Mouse (Mus musculus) c-Kit-positive CD71-positive TER-119-positive erythroid progenitor cells, embryonic 14.5 days (primary cell): ENCODE data around the gene Ttll8.

ENCODE experiments used
- DNase-seq: peaks from one replicate; pipeline ENCODE4 v3.0.0-alpha.2; 2013; ENCODE audit warnings: low spot score

The Ttll8 gene

DNA sequence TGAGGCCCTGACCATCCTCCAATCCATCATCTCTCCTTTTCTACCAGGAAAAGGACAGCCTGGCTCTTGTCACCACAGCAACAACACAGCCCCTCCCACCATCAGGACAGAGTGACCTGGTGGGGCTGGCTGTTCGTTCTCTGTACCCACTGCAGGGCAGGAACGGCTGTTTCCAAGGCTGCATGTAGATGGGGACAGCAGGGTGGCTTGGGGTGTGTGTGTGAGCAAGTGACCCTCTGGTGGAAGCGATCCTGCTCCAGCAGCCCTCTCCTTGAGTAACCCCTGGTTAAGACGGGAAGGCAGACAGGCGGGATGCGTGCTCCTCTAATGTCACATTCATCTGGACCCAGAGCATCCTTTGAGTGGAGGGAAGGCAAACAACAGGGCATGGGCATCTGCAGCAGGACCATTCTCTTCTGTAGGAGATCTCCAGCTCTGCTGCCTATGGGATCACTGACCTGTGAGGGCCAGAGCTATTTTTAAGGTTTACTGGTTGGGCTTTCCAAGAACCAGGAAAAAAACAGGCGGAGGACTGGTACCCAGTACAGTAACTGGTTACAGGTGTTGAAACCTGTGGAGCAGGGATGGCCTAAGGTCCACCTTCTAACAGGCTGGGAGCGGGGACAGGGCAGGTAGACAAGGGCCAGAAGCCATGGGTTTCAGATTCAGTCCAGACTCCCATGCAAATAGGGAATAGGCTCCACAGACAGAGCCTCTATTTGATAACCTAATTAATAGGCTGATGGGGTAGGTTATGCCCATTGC lies 94.8 kb downstream of the Ttll8 start:
- DNase-seq, result no peak

DNA sequence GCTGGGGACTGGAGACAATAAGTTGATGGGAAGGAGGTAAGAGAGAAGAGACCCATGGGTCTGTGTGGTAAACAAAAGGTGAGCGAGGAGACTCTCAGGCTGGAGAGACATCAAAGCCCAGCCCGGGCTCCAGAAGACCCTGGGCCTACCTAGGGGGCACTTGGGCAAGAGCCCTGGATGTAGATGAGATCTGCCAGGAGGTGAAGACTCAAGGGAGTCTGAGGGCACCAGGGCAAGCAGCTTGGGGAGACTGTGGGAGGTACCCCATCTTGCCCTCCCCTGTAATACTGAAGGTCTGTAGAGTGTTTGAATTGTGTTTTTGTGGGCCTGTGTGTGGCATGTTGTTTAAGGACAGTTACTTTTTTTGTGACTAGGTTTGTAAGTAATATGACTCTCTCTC lies 95.5 kb downstream of the Ttll8 start:
- DNase-seq, result no peak

DNA sequence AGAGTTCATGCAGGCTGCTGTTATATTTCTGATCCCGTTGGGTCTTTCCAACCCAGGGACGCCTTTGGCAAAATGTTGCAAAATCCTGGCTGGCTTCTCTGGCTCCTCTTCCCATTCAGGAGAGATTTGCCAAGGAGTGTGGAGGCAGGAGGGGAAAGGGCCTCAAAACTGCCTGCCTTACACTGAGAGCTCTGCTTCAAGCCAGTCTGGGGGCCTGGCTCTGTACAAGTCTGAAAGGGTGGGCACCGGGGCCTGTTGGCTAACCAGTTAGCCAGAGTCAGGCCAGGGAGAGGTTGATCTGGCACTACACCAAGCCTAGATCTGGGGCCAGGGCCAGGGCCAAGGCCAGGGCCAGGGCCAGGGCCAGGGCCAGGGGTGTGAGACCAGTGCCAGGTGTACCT lies 96.1 kb downstream of the Ttll8 start:
- DNase-seq, result no peak

DNA sequence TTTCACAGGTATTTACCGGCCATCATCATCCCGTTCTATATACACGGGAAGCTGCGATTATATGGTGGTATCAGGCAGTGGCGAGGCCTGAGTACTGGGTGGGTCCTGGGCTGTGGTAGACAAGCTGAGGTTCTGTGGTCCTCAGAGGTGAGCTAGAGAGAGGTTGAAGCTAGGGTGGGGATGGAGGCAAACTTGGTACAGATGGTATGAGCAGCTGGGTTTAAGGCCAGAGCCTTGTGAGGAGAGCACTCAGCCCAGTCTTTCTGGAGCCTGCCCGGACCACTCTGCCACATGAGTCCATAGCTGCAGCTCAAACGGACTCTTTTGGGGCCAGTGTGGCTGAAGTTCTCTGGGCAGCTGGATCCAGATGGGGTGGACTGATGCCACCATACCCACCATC lies 96.9 kb downstream of the Ttll8 start:
- no peak for DNase-seq

DNA sequence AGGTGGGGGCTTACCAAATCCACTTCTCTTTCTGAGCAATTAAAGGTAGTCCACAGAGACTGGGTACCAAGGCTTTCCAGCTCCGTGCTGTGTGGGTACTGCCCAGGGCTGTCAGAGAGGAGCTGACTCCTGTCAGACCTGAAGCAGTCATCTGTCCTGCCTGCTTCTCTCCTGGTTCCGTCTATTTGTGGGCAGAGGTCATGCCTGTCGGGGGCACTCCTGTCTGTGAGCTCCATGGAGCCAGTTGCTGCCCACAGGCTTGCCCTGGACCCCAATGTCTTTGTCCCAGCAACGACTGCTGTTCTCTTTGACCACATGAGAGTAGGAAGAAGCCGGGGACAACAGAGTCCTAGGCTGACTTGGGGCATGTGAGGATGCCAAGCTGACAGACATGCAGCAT lies 97.6 kb downstream of the Ttll8 start:
- DNase-seq, result no peak

DNA sequence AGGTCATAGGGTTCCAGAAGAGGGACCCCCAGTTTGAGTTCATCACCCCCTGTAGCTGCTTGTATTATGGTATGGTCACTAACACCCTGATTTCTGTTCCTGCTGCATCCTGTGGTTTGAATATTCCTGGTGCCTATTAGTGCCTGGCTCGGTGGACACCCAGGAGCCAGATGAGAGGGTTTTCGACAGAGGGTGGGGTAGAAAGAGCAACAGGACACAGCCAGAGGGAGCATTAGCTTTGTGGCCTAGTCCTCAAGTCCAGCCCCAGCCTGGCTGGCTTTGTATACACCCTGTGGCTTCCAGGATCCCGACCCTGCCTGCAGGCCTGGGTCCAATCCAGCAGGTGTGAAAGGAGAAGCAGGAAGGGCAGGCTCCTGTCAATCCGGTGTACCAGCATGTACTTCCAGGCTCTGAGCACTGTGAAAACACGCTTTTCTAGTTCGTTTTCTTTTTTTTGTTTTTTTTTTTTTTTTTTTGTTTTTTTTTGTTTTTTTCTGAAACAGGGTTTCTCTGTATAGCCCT lies 98.3 kb downstream of the Ttll8 start:
- DNase-seq, result no peak

DNA sequence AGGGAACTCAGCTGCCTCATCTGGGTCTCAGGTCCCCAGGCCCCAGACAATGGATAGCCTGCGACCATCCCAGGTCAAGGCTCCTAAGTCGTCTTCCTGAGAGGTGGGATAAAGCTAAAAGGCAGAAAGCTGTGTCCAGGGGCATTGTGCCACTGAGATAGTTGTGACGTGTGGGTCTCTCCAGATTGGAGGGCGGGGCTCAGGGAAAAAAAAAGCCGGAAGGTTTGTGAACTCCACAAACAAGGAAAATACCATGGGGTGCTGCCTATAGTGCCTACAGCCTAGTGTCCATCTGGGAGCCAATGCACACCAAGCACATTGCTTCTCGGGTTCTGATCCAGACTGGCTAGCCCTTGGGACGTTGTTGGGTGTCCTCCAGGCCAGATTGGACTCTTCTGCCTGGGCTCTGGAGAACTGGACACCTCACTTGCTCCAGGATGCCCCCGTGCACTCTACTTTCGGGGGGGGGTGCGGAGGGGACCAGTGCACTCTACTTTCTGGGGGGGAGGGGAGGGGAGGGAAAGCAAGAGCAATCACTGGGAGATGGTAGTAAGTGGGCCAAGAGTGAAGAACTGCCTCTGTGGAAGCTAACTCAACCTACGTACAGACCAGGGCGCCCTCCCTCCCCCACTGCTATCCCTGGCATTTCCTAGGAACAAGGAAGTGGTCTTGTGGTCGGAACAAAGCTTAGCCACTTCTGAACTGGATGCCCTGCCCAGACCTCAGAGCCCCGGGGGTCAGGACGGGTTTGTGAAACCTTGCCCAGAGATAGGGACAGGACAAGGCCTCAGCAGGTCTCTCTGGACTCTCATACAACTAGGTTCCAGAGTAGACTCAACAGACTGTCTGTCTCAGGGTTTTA lies 99.0 kb downstream of the Ttll8 start:
- no peak for DNase-seq

DNA sequence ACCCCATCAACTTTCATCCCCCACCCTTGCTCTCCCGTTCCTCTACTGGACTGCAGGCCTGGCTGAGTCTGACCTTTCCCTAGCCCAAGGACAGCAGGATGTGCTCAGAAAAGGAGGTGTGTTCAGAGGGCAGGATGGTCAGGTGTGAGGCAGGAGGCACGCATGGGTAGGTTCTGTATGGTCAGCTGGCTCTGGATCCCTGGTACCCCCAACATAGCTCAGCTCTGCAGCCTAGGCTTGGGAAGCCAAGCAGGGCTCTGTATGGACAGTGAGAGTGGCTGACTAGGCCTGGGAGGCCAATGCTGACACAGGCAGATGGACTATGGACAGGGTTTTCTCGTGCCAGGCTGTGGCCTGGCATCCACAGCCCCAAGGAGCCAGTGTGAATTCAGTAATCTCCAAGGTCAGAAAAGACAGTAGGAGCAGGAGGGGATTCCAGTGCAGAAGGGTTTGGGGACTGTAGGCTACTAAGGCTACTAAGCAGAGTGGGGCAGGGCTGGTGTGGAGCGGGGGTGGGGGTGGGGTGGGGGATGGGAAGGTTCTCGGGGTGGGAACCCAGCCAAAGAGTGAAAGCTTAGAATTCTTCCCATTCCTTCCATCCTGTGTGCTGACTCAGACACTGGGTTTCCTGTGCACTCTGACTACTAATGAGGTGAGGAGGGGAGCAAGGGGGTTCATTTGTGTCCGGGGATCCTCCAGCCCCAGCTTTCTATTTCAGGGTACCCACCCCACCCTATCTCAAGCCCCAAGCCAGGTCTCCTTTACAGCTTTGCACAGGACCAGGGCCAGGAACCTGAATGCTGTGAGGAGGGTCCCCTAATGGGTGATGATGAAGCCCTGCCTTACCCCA lies 99.9 kb downstream of the Ttll8 start:
- no peak for DNase-seq

DNA sequence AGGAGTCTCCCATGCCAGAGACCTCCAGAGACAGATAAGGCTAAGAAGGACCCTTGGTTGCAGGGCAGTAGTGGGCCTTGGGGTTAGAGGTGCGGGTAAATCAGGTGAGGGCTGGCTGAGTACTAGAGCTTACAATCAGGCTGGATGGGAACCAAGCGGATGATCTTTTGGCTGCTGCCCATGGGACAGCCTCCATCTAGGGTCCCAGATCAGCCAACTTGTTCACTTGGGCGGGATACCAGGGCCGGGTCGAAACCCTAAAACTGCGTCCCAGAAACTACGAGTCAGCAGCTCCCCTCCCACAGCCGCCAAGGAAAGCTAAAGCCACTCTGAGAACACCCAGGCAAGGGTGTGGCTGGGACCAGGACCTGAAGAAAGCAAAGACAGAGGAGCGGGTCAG lies 101.1 kb downstream of the Ttll8 start:
- DNase-seq, result no peak

DNA sequence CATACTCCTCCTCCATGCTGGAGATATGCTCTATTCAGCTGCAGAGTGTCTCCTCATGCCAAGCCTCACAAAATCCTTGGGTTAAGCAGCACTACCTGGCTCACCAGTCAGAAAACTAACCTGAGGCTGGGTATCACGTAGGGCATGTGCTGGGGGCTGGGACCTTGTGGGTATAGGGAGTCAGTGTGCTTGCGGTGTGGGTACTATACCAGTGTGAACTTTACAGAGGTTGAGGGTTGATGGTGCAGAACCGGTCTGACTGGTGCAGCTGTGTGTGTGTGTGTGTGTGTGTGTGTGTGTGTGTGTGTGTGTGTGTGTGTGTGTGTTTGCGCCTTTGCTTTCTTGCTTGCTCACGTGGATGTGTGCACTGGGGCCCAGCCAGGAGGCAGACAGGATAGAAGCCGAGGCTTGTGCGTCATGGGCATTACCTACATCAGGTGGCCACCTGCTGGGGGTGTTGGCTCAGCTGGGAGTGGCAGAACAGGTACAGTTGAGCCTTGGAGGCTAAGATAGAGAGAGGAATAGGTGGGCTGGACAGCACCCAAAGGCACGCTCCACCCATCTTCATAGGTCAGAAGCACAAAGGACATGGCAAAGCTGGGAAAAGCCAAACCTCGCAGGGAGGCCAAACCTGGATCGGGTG lies 102.6 kb downstream of the Ttll8 start:
- DNase-seq, result no peak

DNA sequence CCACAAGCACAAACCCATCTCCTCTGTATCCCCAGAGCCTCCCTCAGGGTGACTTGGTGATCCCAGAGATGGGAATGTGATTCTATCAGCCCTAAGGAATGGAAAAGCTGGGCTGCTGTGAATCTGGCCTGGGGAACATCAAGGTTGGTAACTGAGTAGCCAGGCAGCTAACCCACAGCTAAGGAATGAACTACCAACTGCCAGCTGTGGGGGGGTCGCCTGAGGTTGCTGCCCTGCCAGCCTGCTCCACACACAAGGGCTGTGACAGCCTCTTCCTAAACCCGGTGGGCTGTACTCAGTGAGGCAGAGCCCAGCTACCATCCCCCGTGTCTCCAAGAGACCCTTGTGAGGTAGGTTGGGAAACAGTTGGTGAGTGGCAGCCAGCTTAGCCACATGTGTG lies 103.1 kb downstream of the Ttll8 start:
- DNase-seq, result no peak

DNA sequence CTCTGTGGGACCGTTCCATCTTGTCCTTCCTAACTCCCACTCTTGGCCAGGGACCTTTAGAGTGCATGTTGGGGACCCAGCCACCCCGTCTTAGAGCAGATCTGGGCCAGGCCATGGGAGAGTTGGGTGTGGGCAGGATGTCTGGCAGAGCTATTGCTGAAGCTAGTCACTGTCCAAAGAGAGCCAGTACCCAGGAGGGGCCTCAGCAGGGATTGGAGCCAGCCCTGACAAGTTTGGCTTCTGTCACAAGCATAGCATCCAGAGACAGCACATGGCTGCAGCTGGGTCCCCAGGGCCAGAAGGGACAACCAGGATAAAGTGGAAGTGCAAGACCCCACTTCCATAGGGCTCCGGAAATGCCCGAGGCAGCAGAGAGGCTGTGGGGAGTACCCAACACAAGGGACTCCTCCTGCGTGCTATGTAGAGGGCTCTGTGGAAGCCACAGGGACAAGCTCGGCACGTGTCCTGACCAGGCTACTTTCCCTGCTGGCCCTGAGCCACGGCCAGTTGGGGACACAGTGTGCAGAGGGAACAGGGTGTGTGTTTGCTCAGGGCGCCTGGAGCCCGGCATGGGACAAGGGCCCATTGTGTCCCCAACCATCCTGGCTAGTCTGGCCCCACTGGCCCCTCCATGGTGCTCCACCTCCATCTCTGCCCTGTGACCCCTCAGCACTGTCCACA lies 103.9 kb downstream of the Ttll8 start:
- no peak for DNase-seq

DNA sequence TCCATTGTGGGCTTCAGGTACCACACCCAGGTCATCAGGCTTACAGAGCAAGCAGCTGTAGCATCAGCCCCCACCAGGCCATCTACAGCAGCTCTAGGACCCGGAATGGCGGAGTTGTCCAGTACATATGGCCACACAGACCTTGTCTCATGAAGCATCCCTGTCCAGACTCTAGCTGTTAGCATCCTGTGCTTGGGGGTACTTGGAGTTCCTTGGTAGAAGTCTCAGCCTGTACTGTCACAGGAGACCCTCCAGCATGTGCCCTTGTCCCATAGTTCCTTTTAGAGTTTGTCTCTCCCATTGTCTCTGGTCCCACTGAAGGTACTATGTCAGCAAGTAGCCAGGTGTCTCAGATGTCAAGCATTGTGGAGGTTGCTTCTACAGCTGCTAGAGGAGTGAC lies 104.6 kb downstream of the Ttll8 start:
- DNase-seq, result no peak

DNA sequence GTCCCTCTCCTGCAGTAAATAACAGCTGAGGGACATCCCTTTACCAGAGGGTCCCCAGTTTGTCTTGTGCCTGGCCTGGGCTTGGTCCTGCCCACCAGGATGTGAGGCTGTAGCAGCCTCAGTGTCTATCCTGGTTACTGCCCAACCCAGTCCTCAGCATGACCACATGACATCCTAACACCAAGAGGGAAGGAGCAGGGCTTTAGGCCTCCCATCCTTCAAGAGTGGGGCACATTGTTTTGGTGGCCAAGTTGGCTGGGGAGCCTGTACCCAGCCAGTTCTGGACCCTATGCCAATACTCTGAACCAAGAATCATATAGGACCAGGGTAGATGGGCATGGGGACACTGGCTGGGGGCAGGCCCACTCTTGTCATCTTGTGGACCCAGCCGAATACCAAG lies 105.6 kb downstream of the Ttll8 start:
- DNase-seq, result no peak

DNA sequence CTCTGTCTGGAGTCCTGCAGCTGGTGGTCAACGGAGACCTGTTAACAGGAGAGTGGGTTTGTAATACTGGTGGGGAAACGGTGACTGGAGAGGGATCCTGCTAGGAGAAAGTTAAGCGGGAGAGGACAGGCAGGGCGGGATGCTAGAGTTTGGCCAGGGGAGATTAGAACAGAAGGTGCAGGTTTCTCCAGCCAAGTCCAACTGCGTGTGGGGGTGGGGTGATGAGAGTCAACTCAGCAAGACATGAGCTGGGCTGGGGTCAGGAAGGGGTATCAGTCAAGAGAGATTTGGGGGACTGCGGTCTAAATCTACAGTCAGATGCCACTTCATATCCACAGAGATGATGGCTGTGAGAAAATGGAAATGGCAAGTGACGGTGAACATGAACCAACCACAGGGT lies 109.3 kb downstream of the Ttll8 start:
- no peak for DNase-seq

DNA sequence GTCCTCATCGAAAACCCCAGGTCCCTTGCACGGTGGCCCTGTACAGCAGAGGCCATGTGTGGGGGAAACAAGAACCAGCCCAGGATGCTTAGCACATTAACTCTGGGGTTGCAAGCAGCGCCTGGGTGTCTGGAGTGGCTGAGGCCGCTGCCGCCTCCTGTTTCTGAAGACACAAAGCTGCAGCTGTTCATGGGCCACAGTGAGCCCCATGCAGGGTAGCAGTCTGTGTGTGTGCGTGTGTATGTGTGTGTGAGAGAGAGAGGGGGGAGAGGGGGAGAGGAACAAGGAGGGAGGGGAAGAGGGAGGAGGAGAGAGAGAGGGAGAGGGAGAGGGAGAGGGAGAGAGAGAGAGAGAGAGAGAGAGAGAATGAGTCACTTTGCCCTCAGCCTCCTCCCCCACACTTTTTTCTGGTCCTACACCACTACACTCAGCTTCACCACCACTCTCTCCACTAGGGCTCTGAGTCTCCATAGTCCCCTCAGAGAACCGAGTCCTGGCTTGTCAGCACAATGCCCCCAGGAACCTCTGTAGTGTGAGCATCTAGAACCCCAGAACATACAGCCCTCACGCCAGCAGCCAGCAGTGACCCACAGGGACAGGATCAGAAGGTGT lies 110.6 kb downstream of the Ttll8 start:
- no peak for DNase-seq

DNA sequence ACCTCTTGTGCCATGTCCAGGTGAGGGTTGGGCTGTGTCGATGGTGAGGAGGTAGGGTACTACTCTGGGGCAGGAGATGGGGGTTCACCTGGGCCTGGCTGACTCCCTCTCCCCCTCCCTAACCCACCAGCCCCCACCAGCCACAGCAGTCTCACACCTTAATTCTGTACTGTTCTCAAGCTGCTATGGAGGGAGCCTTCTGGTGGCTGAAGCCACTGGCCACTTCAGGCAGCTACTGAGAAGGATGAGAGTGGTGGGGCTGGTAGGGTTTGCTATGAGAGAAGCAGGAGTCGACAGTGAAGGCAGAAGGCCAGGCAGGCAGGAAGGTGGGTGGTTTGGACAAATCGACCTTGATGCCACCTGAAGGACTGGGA lies 111.9 kb downstream of the Ttll8 start:
- DNase-seq, result no peak

DNA sequence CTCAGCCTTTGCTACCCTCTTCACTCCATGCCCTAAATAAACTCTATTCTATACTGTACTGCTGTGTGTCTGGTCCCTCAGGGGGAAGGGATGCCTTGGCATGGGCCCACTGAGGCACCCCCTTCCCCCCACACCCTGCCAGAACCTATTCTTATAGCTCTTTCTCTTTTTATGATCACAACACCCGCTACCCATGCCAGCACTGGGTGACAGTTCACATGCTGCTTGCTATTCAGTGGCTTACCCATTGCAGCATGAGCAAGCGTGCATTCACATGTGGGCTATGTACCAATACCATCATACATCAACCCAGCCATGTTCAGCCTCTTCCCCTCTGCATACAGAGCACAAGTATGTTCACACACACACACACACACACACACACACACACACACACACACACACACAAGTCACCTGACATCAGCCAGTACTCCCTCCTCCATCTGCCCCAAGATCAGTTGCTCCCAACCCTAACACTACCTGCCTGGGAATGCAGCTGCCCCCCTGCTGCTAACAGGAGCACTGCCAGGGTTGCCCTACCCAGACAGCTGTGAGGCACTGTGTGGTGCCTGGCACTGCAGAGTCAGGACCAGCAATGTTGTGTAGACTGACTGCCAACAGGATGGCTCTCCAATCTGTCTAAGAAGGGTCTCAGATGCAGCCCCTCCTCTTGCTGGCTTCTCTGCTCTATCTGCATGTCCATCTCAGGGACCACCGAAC lies 112.5 kb downstream of the Ttll8 start:
- no peak for DNase-seq

DNA sequence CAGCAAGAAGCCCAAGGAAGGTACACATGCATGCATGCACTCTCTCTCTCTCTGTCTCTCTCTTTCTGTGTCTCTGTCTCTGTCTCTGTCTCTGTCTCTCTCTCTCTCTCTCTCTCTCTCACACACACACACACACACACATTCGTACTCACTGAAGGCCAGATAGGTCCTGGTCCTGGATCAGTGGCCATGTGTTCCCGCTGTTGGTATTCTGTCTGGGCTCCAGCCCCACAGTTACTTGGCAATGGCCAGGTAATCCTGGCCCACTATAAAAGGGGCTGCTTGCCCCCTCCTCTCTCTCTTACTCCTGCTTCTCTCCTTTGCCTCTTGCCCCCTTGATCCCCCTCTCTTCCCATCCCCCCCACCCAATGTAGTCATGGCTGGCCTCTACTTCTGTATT lies 113.1 kb downstream of the Ttll8 start:
- no peak for DNase-seq
